35 mouse cellular contexts compared by ENCODE assay signal in genomic region chr13:115316681-115317080, GRCm38 (mm10).
"Had no signal": no experiment of that assay in that cellular context is flagged by ENCODE, and none has a peak within 500 bp of the region (broad histone marks: within the 10 kb centered on the region; RNA-seq: fewer than 3 reads in every experiment).

No protein-coding gene starts in this region.

- H3K27ac ChIP-seq: heart, embryonic 10.5 days; heart, embryonic 13.5 days; heart, embryonic 15.5 days; hindbrain, embryonic 10.5 days; hindbrain, embryonic 12.5 days; hindbrain, embryonic 13.5 days; hindbrain, embryonic 14.5 days; hindbrain, embryonic 15.5 days; hindbrain, postnatal 0 days; intestine, embryonic 15.5 days; kidney, embryonic 15.5 days; kidney, postnatal 0 days; layer of hippocampus, adult 2 months had no signal

- H3K27me3 ChIP-seq: heart, embryonic 12.5 days; heart, embryonic 13.5 days; heart, embryonic 15.5 days; hindbrain, embryonic 12.5 days; hindbrain, embryonic 13.5 days; hindbrain, embryonic 15.5 days; intestine, embryonic 15.5 days; kidney, embryonic 15.5 days had no signal

- H3K9ac ChIP-seq: heart, embryonic 12.5 days; heart, embryonic 13.5 days; heart, embryonic 15.5 days; hindbrain, embryonic 12.5 days; hindbrain, embryonic 13.5 days; hindbrain, embryonic 14.5 days; hindbrain, embryonic 15.5 days; intestine, embryonic 15.5 days; kidney, embryonic 15.5 days had no signal

- H3K4me2 ChIP-seq: heart, embryonic 11.5 days; heart, embryonic 12.5 days; heart, embryonic 13.5 days; heart, embryonic 15.5 days; hindbrain, embryonic 12.5 days; hindbrain, embryonic 13.5 days; hindbrain, embryonic 14.5 days; hindbrain, embryonic 15.5 days; intestine, embryonic 15.5 days; kidney, embryonic 15.5 days had no signal

- DNase-seq: heart, postnatal 10 days; heart, postnatal 14 days; heart, postnatal 36 days; heart, postnatal 4 days; kidney, adult 11 months; kidney, adult 18-20 months; kidney, adult 2 months; kidney, adult 8-10 months; kidney, adult 9 months; kidney, postnatal 10 days; kidney, postnatal 14 days; kidney, postnatal 25 days; kidney, postnatal 36 days; kidney, postnatal 4 days; layer of hippocampus, adult 9-11 months; layer of hippocampus, postnatal 36 days had no signal

- H3K4me3 ChIP-seq: heart, embryonic 10.5 days; heart, embryonic 12.5 days; heart, embryonic 13.5 days; heart, embryonic 15.5 days; hindbrain, embryonic 10.5 days; hindbrain, embryonic 12.5 days; hindbrain, embryonic 13.5 days; hindbrain, embryonic 15.5 days; intestine, embryonic 15.5 days; kidney, embryonic 15.5 days; layer of hippocampus, adult 2 months had no signal

- H3K36me3 ChIP-seq: heart, embryonic 10.5 days; heart, embryonic 12.5 days; heart, embryonic 13.5 days; heart, embryonic 15.5 days; hindbrain, embryonic 10.5 days; hindbrain, embryonic 12.5 days; hindbrain, embryonic 13.5 days; hindbrain, embryonic 15.5 days; intestine, embryonic 15.5 days; kidney, embryonic 15.5 days had no signal

- H3K4me1 ChIP-seq: heart, embryonic 10.5 days; heart, embryonic 12.5 days; heart, embryonic 13.5 days; heart, embryonic 15.5 days; hindbrain, embryonic 10.5 days; hindbrain, embryonic 12.5 days; hindbrain, embryonic 13.5 days; hindbrain, embryonic 15.5 days; intestine, embryonic 15.5 days; kidney, embryonic 15.5 days had no signal

- H3K9me3 ChIP-seq: heart, embryonic 10.5 days; heart, embryonic 12.5 days; heart, embryonic 13.5 days; heart, embryonic 15.5 days; hindbrain, embryonic 10.5 days; hindbrain, embryonic 12.5 days; hindbrain, embryonic 13.5 days; hindbrain, embryonic 15.5 days; intestine, embryonic 15.5 days; kidney, embryonic 15.5 days had no signal

- ATAC-seq: hindbrain, embryonic 16.5 days; hindbrain, postnatal 0 days; inflammation-experienced regulatory T-cells, adult 6 months; intestine, embryonic 15.5 days; intestine, embryonic 16.5 days; intestine, postnatal 0 days had no signal
